Comparison of ENCODE assay signal across 12 mouse cellular contexts in the genomic region with DNA sequence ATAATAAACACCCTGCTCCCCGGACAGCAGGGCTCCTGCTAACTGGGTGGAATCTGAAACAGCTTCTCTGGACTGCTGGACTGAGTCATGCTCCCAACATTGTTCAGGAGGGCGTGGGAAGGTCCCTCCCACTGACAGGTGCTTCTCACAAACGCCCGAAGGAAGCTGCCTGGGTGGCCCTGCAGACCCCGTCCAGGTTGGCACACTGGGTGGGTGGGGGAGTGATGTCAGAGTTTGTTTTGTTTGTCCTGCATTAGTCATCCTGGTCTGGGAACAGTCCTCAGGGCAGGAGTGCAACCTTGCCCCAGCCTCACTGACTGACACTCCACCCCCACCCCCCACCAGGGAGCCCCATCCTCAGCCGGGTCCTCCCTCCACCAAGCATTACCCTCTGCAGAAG.
DNase-seq lines count a peak whose midpoint lies in the region; ATAC-seq and TF ChIP-seq lines count a peak whose summit lies in the region.
"Had no signal": no experiment of that assay in that cellular context is flagged by ENCODE, and none has a peak within 500 bp of the region (broad histone marks: within the 10 kb centered on the region; RNA-seq: fewer than 3 reads in every experiment).

No protein-coding gene starts in this region.

- H3K27me3 ChIP-seq in heart, embryonic 10.5 days (ENCODE audit: insufficient read depth, poor library complexity, severe bottlenecking): no peaks in the 10 kb centered on the region
- no peaks in the 10 kb centered on the region for H3K27me3 ChIP-seq in heart, embryonic 11.5 days (ENCODE audit: control insufficient read depth, insufficient read depth, low read length)
- no peaks in the 10 kb centered on the region for H3K27me3 ChIP-seq in lung, embryonic 16.5 days (ENCODE audit: control insufficient read depth, insufficient read depth, low read depth, low read length)
- no peaks in the 10 kb centered on the region for H3K27me3 ChIP-seq in small intestine, adult 2 months (ENCODE audit: control insufficient read depth, insufficient read depth, low read length)

- no peak for DNase-seq in heart, embryonic 10.5 days (ENCODE audit: low spot score)
- DNase-seq in lung, postnatal 14 days: no peak
- DNase-seq in Muller cell, postnatal 12 days (ENCODE audit: inconsistent ontology term): peak; percentile 47
- DNase-seq in adrenal gland, postnatal 4 days (ENCODE audit: low spot score in 2 of 2): no peak
- DNase-seq: liver; lung, postnatal 10 days had no signal

- H3K9me3 ChIP-seq in heart, embryonic 10.5 days: no peaks in the 10 kb centered on the region
- H3K9me3 ChIP-seq in heart, embryonic 11.5 days (replicated peaks; ENCODE audit: control insufficient read depth, low read length): no peaks in the 10 kb centered on the region
- H3K9me3 ChIP-seq in lung, embryonic 16.5 days (ENCODE audit: control insufficient read depth, low read length): no peaks in the 10 kb centered on the region

- TF ChIP-seq POLR2A in small intestine, adult 2 months (IDR thresholded peaks at IDR 0.05; ENCODE audit: low read depth, low read length): no peak

- no peak overlapping the region for H3K4me3 ChIP-seq in heart, embryonic 10.5 days
- no peak overlapping the region for H3K4me3 ChIP-seq in heart, embryonic 11.5 days (ENCODE audit: low read depth, low read length)
- no peak overlapping the region for H3K4me3 ChIP-seq in lung, embryonic 16.5 days (ENCODE audit: low read length)
- no peak overlapping the region for H3K4me3 ChIP-seq in small intestine, adult 2 months (ENCODE audit: low read depth, low read length)

- no peak overlapping the region for H3K4me2 ChIP-seq in heart, embryonic 11.5 days
- no peak overlapping the region for H3K4me2 ChIP-seq in lung, embryonic 16.5 days (ENCODE audit: low read depth, low read length)
- H3K4me2 ChIP-seq: midbrain, embryonic 11.5 days had no signal

- no peak for ATAC-seq in heart, embryonic 11.5 days (replicated peaks; ENCODE audit: insufficient number of reproducible peaks, low FRiP score, low TSS enrichment)
- peak; percentile 41; the same call in 1 of the 2 replicates for ATAC-seq in lung, embryonic 16.5 days (ENCODE audit: low read depth)
- ATAC-seq in activated CD4-positive, CD25-positive, alpha-beta regulatory T cell, adult 4 months: no peak
- ATAC-seq: hindbrain, embryonic 16.5 days had no signal

- WGBS in heart, embryonic 10.5 days: 48% methylated on average over 6 of the region's 6 CpGs
- WGBS in heart, embryonic 11.5 days (ENCODE audit: insufficient replicate concordance): 30% methylated on average over 6 of the region's 6 CpGs
- 15% methylated on average over 6 of the region's 6 CpGs for WGBS in lung, embryonic 16.5 days
- WGBS in small intestine, adult 2 months: 11% methylated on average over 6 of the region's 6 CpGs

- no peak for TF ChIP-seq CTCF in small intestine, adult 2 months (IDR thresholded peaks at IDR 0.05; ENCODE audit: extremely low read depth, insufficient read length, insufficient replicate concordance, low read depth, low read length)

- peak overlapping the region; percentile 32; the same call in 1 of the 2 replicates for H3K27ac ChIP-seq in heart, embryonic 10.5 days
- H3K27ac ChIP-seq in heart, embryonic 11.5 days (ENCODE audit: low read depth, low read length): no peak overlapping the region
- no peak overlapping the region for H3K27ac ChIP-seq in lung, embryonic 16.5 days (ENCODE audit: low read length)
- H3K27ac ChIP-seq in small intestine, adult 2 months (ENCODE audit: insufficient read depth, low read depth, low read length): peak overlapping the region; percentile 39

- H3K9ac ChIP-seq in heart, embryonic 11.5 days (ENCODE audit: low read depth, low read length): no peak overlapping the region
- H3K9ac ChIP-seq in lung, embryonic 16.5 days (ENCODE audit: low read length): no peak overlapping the region

- peaks cover 42% of the 10 kb centered on the region for H3K4me1 ChIP-seq in heart, embryonic 10.5 days
- H3K4me1 ChIP-seq in heart, embryonic 11.5 days (ENCODE audit: control insufficient read depth, insufficient read depth, low read length): peaks cover 28% of the 10 kb centered on the region
- H3K4me1 ChIP-seq in lung, embryonic 16.5 days (replicated peaks; ENCODE audit: control insufficient read depth, insufficient read depth, low read length): no peaks in the 10 kb centered on the region
- H3K4me1 ChIP-seq in small intestine, adult 2 months (ENCODE audit: control insufficient read depth, insufficient read depth, insufficient read length, low read length): peaks cover 24% of the 10 kb centered on the region

- H3K36me3 ChIP-seq in heart, embryonic 10.5 days: no peaks in the 10 kb centered on the region
- H3K36me3 ChIP-seq in heart, embryonic 11.5 days (ENCODE audit: control insufficient read depth, insufficient read depth, low read length): no peaks in the 10 kb centered on the region
- no peaks in the 10 kb centered on the region for H3K36me3 ChIP-seq in lung, embryonic 16.5 days (ENCODE audit: control insufficient read depth, insufficient read depth, low read length)
- H3K36me3 ChIP-seq in small intestine, adult 2 months (ENCODE audit: control insufficient read depth, insufficient read depth, low read length): peaks cover 12% of the 10 kb centered on the region; the same call in 1 of the 2 replicates

Comparison
In these comparisons a context has a peak if more than half of its experiments do, and no peak if none do; other contexts are left out.
1. H3K27ac ChIP-seq: peak in heart, embryonic 10.5 days (single experiment) and small intestine, adult 2 months (single experiment); none in heart, embryonic 11.5 days (single experiment) and lung, embryonic 16.5 days (single experiment).